Mouse (Mus musculus) bone marrow macrophage, adult 2 months (primary cell): Measurements from ENCODE around the gene Fgl2.

ENCODE experiments used
- CTCF ChIP-seq: IDR thresholded peaks from 2 replicates; pipeline ENCODE4 v1.5.1; 2012; ENCODE audit warnings: low read depth, mild to moderate bottlenecking, low read length, moderate library complexity
- POLR2A ChIP-seq: IDR thresholded peaks from 2 replicates; pipeline ENCODE4 v1.6.1; 2012; ENCODE audit warnings: mild to moderate bottlenecking, low read depth, low read length, borderline replicate concordance

DNA sequence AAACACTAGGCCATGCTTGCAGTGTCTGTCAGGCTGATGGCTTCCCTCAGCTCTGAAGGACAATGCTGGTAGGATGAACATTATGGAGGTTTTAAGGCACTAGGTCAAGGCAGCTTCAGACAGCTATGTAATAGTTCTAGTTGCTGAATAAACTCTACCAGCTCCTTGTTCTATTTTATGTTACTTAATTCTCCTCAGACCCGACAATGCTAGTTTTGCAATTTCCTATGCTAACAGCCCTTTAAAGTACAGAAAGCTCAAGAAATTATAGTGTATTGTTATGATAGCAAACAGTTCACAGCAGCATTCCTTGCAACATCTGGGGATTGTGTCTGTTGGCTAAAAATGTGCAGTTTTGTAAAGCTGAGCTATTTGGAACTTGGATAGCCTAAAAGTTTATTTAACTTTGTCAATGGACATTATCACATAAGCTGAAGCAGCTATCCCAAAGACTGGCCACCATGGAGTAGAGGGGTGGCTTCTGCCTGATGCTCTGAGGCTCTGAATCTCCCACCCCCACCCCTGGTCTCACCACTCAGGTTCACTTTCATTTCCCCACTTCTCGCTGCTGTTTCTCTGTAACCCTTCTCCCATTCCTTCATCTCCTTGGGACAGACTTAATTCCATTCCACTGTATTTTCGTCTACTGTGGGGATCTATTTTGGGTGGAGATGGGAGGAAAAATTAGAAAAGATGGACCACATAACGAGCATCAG lies 5.9 kb upstream of the Fgl2 start:
- TF ChIP-seq CTCF (no peak), POLR2A (no peak)
